Mouse (Mus musculus) liver, postnatal 0 days (tissue): Measurements from ENCODE around the gene Itpk1.

Experiments
- CTCF ChIP-seq: sonication (generic); IDR thresholded peaks from 2 replicates; pipeline ENCODE4 v1.5.1; 2016; ENCODE audit warnings: antibody characterized with exemption, low read depth
- EP300 ChIP-seq: IDR thresholded peaks from 2 replicates; pipeline ENCODE4 v1.6.1; 2016; ENCODE audit warnings: antibody characterized with exemption, low read depth, mild to moderate bottlenecking

GRCm38 (mm10) chr12:102585390-102585789 lies 119.3 kb downstream of the Itpk1 start:
- TF ChIP-seq CTCF (no peak), EP300 (no peak)
